Mouse (Mus musculus) forebrain, embryonic 11.5 days (tissue): ENCODE measurements around the gene Htr1b. TPM values are rescaled to one million over a fixed set of nuclear protein-coding genes. Genes with fewer than 3 reads are reported as not detected.

Experiments
- ATAC-seq: fragments of 200-750 bp; cut with Nextera tagmentation; replicated peaks from 2 replicates; pipeline ENCODE4 v1.8.0; 2017; ENCODE audit warnings: moderate TSS enrichment; ENCODE audit not compliant: low FRiP score
- DNase-seq: peaks from one replicate; pipeline ENCODE4 v3.0.0-alpha.2; 2017; ENCODE audit warnings: low spot score
- H3K27ac ChIP-seq: fragments of 300-500 bp; sonication (generic); 2 replicates; pipeline ENCODE4 v1.5.1; 2014; ENCODE audit warnings: low read depth, low read length
- H3K27me3 ChIP-seq: fragments of 300-500 bp; sonication (generic); 2 replicates; pipeline ENCODE4 v1.6.1; 2014; ENCODE audit warnings: mild to moderate bottlenecking, low read length, mixed read lengths; ENCODE audit not compliant: control insufficient read depth, insufficient read depth
- H3K36me3 ChIP-seq: fragments of 300-500 bp; sonication (generic); 2 replicates; pipeline ENCODE4 v1.6.1; 2014; ENCODE audit warnings: mild to moderate bottlenecking, low read length, moderate library complexity, mixed read lengths; ENCODE audit not compliant: control insufficient read depth, insufficient read depth
- H3K4me1 ChIP-seq: fragments of 300-500 bp; sonication (generic); replicated peaks from 2 replicates; pipeline ENCODE4 v1.6.1; 2014; ENCODE audit warnings: low read length, mixed read lengths; ENCODE audit not compliant: control insufficient read depth, insufficient read depth
- H3K4me2 ChIP-seq: fragments of 300-500 bp; sonication (generic); 2 replicates; pipeline ENCODE4 v1.6.1; 2014; ENCODE audit warnings: low read depth, mild to moderate bottlenecking, low read length, moderate library complexity, mixed read lengths; ENCODE audit not compliant: severe bottlenecking
- H3K4me3 ChIP-seq: fragments of 300-500 bp; sonication (generic); 2 replicates; pipeline ENCODE4 v1.5.1; 2014; ENCODE audit warnings: low read depth, low read length
- H3K9ac ChIP-seq: fragments of 300-500 bp; sonication (generic); 2 replicates; pipeline ENCODE4 v1.6.1; 2014; ENCODE audit warnings: low read length
- H3K9me3 ChIP-seq: fragments of 300-500 bp; sonication (generic); 2 replicates; pipeline ENCODE4 v1.6.1; 2016; ENCODE audit warnings: low read length, mixed read lengths; ENCODE audit not compliant: control insufficient read depth
- WGBS: fragments of 180-500 bp; shearing (Covaris S2); extraction: QIAGEN DNeasy Blood & Tissue Kit; methylation state at CpG from one replicate; pipeline ENCODE4 v1.1.7; 2014; 5-methylcytosine and 5-hydroxymethylcytosine counted together
- polyA plus RNA-seq: library from polyadenylated mRNA; unstranded; fragments of >200 nt; fragmentation: Nextera tagmentation; extraction: Ambion mirVana; gene quantifications from 2 replicates; pipeline ENCODE4 v1.2.1, GENCODE M21; 2014

Gene Htr1b
- polyA plus RNA-seq, 1 experiment from 2014 or later: 0.32 TPM

DNA sequence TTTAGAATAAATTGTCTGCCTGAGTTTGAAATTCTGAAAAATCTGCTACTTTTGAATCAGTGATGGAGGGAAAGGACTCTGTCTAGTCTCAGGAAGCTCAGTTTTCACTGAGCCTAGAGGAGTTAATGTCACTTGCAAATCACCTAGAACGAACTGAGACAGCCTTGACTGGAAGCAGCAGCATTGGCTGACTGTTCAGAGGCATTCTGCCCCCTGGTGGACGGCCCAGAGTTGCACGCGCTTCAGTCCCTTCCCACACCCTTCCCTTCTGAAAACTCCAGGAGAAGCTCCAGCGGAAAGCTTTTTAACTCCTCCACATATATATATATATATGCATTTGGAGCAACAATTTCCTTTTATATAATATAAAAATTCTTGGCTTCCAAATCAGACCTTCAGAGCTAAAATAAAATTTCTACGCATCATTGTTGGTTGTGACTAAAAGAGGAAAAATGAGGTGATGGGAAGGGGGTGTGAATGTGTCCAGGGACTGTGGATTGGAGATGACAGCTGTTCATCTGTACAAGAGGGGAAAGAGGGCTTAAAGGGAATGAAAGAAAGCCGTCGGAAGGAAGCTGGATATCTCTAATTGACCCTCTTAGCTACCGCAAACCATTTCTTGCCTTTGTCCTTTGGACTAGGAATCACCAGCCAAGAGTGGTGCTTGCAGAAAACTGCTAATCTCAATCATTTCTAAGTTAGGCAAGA lies 6.6 kb downstream of the Htr1b start:
- DNase-seq (peak; percentile 87), ATAC-seq (peak; percentile 81)
- WGBS: 35% methylated on average over 9 of the region's 9 CpGs
- Histone ChIP-seq H3K9ac (no peak overlapping the region), H3K4me3 (no peak overlapping the region), H3K27me3 (peaks cover 5% of the 10 kb centered on the region), H3K4me1 (peaks cover 5% of the 10 kb centered on the region; the same call in 1 of the 2 replicates), H3K27ac (no peak overlapping the region), H3K4me2 (no peak overlapping the region), H3K36me3 (no peaks in the 10 kb centered on the region), H3K9me3 (no peaks in the 10 kb centered on the region)

DNA sequence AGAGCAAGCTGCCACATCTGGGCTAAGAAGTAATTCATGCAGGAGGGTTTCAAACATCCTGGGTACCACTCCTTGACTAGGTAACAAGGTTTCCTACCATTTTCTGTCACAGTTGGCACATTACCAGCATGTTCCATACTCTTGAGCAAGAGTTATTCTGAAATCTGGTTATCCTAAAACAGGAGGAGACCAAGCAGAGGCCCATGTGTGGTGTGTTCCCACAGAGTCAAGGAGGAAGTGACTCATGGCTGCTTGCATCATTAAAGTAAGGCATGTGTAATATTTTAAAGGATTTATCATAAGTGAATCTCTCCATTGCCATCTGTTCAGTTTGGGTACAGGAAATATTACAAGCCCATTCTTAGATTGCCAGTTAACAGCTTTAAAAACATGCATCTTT lies 7.7 kb downstream of the Htr1b start:
- ATAC-seq: no peak
- no peak overlapping the region for H3K4me2 ChIP-seq
- no peaks in the 10 kb centered on the region; the same call in 1 of the 2 replicates for H3K27me3 ChIP-seq

DNA sequence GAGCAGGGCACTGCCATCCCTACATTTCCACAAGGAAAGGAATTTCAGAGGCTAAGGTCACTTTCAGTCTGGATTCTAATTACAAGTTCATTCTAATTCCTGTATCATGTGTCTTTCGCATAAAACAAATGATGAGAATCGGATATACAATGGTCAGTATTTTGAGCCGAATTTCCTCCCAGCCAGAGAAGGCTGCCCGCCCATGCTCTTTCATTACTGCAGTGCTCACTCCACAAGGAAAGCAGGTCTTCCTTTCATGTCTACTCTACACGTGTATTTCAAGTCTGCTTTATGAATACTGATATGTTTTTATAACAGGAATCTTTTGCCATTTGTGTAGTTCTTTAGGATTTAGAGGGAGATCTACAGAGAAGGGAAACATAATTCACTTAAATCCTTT lies 10.8 kb downstream of the Htr1b start:
- Histone ChIP-seq H3K4me2 (no peak overlapping the region), H3K9ac (no peak overlapping the region), H3K27ac (no peak overlapping the region), H3K4me3 (no peak overlapping the region), H3K36me3 (no peaks in the 10 kb centered on the region), H3K4me1 (no peaks in the 10 kb centered on the region; the same call in 1 of the 2 replicates), H3K27me3 (no peaks in the 10 kb centered on the region), H3K9me3 (no peaks in the 10 kb centered on the region)
- 33% methylated on average over 5 of the region's 5 CpGs for WGBS
- peak; percentile 50; the same call in 1 of the 2 replicates for ATAC-seq
- DNase-seq: no peak

More for the DNA sequence above, 7.7 kb downstream of the Htr1b start:
- no peak overlapping the region for H3K4me3 ChIP-seq
- H3K4me1 ChIP-seq: no peaks in the 10 kb centered on the region; the same call in 1 of the 2 replicates
- no peak overlapping the region for H3K9ac ChIP-seq
- no peaks in the 10 kb centered on the region for H3K36me3 ChIP-seq
- H3K27ac ChIP-seq: no peak overlapping the region
- no peak for DNase-seq
- H3K9me3 ChIP-seq: no peaks in the 10 kb centered on the region

DNA sequence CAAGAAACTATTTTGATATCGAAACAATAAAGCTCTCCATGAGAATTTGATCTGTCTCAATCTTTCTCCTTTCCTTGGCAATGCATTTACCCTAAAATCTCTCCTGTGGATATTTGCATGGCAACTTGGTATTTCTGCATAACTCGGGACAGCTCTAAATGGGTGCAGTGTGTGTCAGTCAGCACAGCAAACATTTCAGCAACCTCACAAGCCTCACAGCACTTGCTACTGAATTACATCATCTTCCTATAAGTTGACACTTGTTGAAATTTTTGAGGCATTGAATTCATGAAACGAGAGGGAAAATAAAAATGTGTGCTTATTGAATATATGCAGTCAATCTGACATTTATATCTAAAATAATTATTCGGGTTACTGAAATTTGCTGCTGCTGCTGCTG lies 22.6 kb downstream of the Htr1b start:
- ATAC-seq: no peak
- no peak overlapping the region for H3K9ac ChIP-seq
- no peaks in the 10 kb centered on the region for H3K4me1 ChIP-seq
- H3K4me2 ChIP-seq: no peak overlapping the region
- no peak overlapping the region for H3K4me3 ChIP-seq
- H3K9me3 ChIP-seq: no peaks in the 10 kb centered on the region
- H3K27me3 ChIP-seq: no peaks in the 10 kb centered on the region
- no peak overlapping the region for H3K27ac ChIP-seq
- DNase-seq: no peak
- WGBS: 84% methylated on average over 4 of the region's 4 CpGs
- no peaks in the 10 kb centered on the region for H3K36me3 ChIP-seq

Other genes with a start within 250 kb of the Htr1b start
- gene Mei4, start 229.8 kb upstream of the Htr1b start, polyA plus RNA-seq: 0.65 and 1.4 TPM in 2 replicates